Comparison of ENCODE assay signal across 9 mouse cellular contexts in the genomic region with DNA sequence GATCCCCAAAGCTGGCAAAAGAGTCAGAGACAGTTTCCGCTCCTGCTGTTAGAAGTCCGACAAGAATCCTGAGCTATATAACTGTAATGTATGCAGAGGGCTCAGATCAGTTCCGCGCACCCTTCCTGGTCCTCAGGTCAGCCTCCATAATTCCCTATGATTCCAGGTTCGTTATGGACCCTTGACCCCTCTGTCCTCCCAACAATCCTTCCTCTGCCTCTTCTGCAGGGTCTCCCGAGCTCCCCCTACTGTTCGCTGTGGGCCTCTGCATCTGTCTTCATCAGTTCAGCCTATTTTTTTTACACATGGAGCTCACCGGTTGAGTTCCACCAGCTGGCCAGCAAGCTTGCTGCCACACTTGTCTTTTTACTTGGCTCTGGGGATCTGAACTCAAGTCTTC.
DNase-seq lines count a peak whose midpoint lies in the region; ATAC-seq and TF ChIP-seq lines count a peak whose summit lies in the region.
"Had no signal": no experiment of that assay in that cellular context is flagged by ENCODE, and none has a peak within 500 bp of the region (broad histone marks: within the 10 kb centered on the region; RNA-seq: fewer than 3 reads in every experiment).

No protein-coding gene starts in this region.

- H3K9me3 ChIP-seq in intestine, postnatal 0 days (ENCODE audit: control insufficient read depth): no peaks in the 10 kb centered on the region
- no peaks in the 10 kb centered on the region for H3K9me3 ChIP-seq in intestine, embryonic 15.5 days
- H3K9me3 ChIP-seq in ES-E14 (ENCODE audit: control insufficient read depth, insufficient read depth, low read depth, low read length): no peaks in the 10 kb centered on the region
- H3K9me3 ChIP-seq in lung, postnatal 0 days (ENCODE audit: low read length): no peaks in the 10 kb centered on the region
- H3K9me3 ChIP-seq in kidney, embryonic 15.5 days (replicated peaks): no peaks in the 10 kb centered on the region

- TF ChIP-seq POLR2A in bone marrow, adult 2 months (IDR thresholded peaks at IDR 0.05; ENCODE audit: borderline replicate concordance, control insufficient read depth, low read depth, low read length): no peak

- TF ChIP-seq EP300 in lung, postnatal 0 days (IDR thresholded peaks at IDR 0.05): no peak

- no peaks in the 10 kb centered on the region for H3K36me3 ChIP-seq in intestine, postnatal 0 days (ENCODE audit: control insufficient read depth, insufficient read depth)
- H3K36me3 ChIP-seq in intestine, embryonic 15.5 days: no peaks in the 10 kb centered on the region
- H3K36me3 ChIP-seq in ES-E14 (ENCODE audit: control insufficient read depth, insufficient read depth, low read length, poor library complexity, severe bottlenecking): no peaks in the 10 kb centered on the region
- no peaks in the 10 kb centered on the region for H3K36me3 ChIP-seq in lung, postnatal 0 days (ENCODE audit: insufficient read depth, low read length)
- H3K36me3 ChIP-seq in kidney, embryonic 15.5 days: no peaks in the 10 kb centered on the region
- H3K36me3 ChIP-seq: limb, embryonic 15.5 days had no signal

- peak; percentile 56 for DNase-seq in ES-E14 (ENCODE audit: low read depth, low spot score)
- DNase-seq in lung, postnatal 0 days (ENCODE audit: low spot score): peak; percentile 33
- DNase-seq in urinary bladder, postnatal 25 days (ENCODE audit: low spot score): no peak
- DNase-seq in layer of hippocampus, adult 11-12 months (ENCODE audit: low spot score): no peak

- H3K4me3 ChIP-seq in intestine, postnatal 0 days (ENCODE audit: low read depth, low read length): no peak overlapping the region
- H3K4me3 ChIP-seq in intestine, embryonic 15.5 days (replicated peaks): no peak overlapping the region
- H3K4me3 ChIP-seq in ES-E14 (ENCODE audit: insufficient read depth in 1 of 2, low read depth in 1 of 2, low read length in 2 of 2, poor library complexity in 1 of 2, severe bottlenecking in 1 of 2): no peak overlapping the region
- H3K4me3 ChIP-seq in bone marrow, adult 2 months (replicated peaks; ENCODE audit: control insufficient read depth, low read depth, low read length): no peak overlapping the region
- H3K4me3 ChIP-seq in lung, postnatal 0 days (ENCODE audit: low read depth, low read length): no peak overlapping the region
- H3K4me3 ChIP-seq in kidney, embryonic 15.5 days (replicated peaks): no peak overlapping the region
- H3K4me3 ChIP-seq: limb, embryonic 15.5 days had no signal

- H3K27ac ChIP-seq in intestine, postnatal 0 days (ENCODE audit: low read depth, low read length): no peak overlapping the region
- H3K27ac ChIP-seq in intestine, embryonic 15.5 days: no peak overlapping the region
- no peak overlapping the region for H3K27ac ChIP-seq in ES-E14 (ENCODE audit: insufficient read depth, low read depth, low read length, poor library complexity, severe bottlenecking)
- H3K27ac ChIP-seq in bone marrow, adult 2 months (ENCODE audit: control insufficient read depth, insufficient read depth, low read depth, low read length, poor library complexity): no peak overlapping the region
- H3K27ac ChIP-seq in lung, postnatal 0 days (ENCODE audit: low read length): no peak overlapping the region
- no peak overlapping the region for H3K27ac ChIP-seq in kidney, embryonic 15.5 days
- H3K27ac ChIP-seq: limb, embryonic 15.5 days had no signal

- H3K4me1 ChIP-seq in intestine, postnatal 0 days (replicated peaks; ENCODE audit: control insufficient read depth, insufficient read depth, low read length): peaks cover 10% of the 10 kb centered on the region; the same call in 1 of the 2 replicates
- H3K4me1 ChIP-seq in intestine, embryonic 15.5 days (replicated peaks): peaks cover 8% of the 10 kb centered on the region; the same call in 1 of the 2 replicates
- peaks cover 0 to 3% of the 10 kb centered on the region in 2 experiments; a peak in 1 of 4 replicates for H3K4me1 ChIP-seq in ES-E14 (ENCODE audit: control insufficient read depth in 2 of 2, insufficient read depth in 2 of 2, low read length in 2 of 2, poor library complexity in 1 of 2)
- no peaks in the 10 kb centered on the region for H3K4me1 ChIP-seq in bone marrow, adult 2 months (ENCODE audit: control insufficient read depth, insufficient read depth, low read length)
- H3K4me1 ChIP-seq in lung, postnatal 0 days (ENCODE audit: insufficient read depth, low read depth, low read length): no peaks in the 10 kb centered on the region
- H3K4me1 ChIP-seq in kidney, embryonic 15.5 days: 0 out of 2 replicates have a peak, but pooled peaks cover 5% of the 10 kb centered on the region
- H3K4me1 ChIP-seq: limb, embryonic 15.5 days had no signal

- in situ Hi-C loops in ES-E14 (cut with MboI; ENCODE audit: low sequenced_read_pairs in 2 of 2, unreplicated experiment in 2 of 2): no loop called here

- H3K27me3 ChIP-seq in intestine, postnatal 0 days (replicated peaks; ENCODE audit: control insufficient read depth, insufficient read depth, low read length): no peaks in the 10 kb centered on the region
- no peaks in the 10 kb centered on the region for H3K27me3 ChIP-seq in intestine, embryonic 15.5 days (replicated peaks)
- H3K27me3 ChIP-seq in lung, postnatal 0 days (replicated peaks; ENCODE audit: insufficient read depth, low read length): no peaks in the 10 kb centered on the region
- no peaks in the 10 kb centered on the region for H3K27me3 ChIP-seq in kidney, embryonic 15.5 days
- H3K27me3 ChIP-seq: limb, embryonic 15.5 days had no signal

- no peak overlapping the region for H3K9ac ChIP-seq in intestine, postnatal 0 days (ENCODE audit: low read depth, low read length)
- no peak overlapping the region for H3K9ac ChIP-seq in intestine, embryonic 15.5 days
- no peak overlapping the region for H3K9ac ChIP-seq in ES-E14 (ENCODE audit: insufficient read depth, low read depth, low read length, poor library complexity, severe bottlenecking)
- H3K9ac ChIP-seq in lung, postnatal 0 days (replicated peaks; ENCODE audit: low read depth): no peak overlapping the region
- H3K9ac ChIP-seq in kidney, embryonic 15.5 days: no peak overlapping the region
- H3K9ac ChIP-seq: limb, embryonic 15.5 days had no signal

- H3K4me2 ChIP-seq in intestine, postnatal 0 days (replicated peaks; ENCODE audit: low read depth): no peak overlapping the region
- H3K4me2 ChIP-seq in intestine, embryonic 15.5 days (replicated peaks): no peak overlapping the region
- no peak overlapping the region for H3K4me2 ChIP-seq in lung, postnatal 0 days (replicated peaks; ENCODE audit: low read depth, low read length)
- no peak overlapping the region for H3K4me2 ChIP-seq in kidney, embryonic 15.5 days
- H3K4me2 ChIP-seq: limb, embryonic 15.5 days had no signal

- TF ChIP-seq CTCF in intestine, postnatal 0 days (IDR thresholded peaks at IDR 0.05; ENCODE audit: low read depth): peak; percentile 80
- TF ChIP-seq CTCF in bone marrow, adult 2 months (IDR thresholded peaks at IDR 0.05; ENCODE audit: control insufficient read depth, insufficient read depth, low read length): 0 out of 2 replicates have a peak, but pooled peaks have one; percentile 33
- peak; percentile 73 for TF ChIP-seq CTCF in lung, postnatal 0 days (IDR thresholded peaks at IDR 0.05)

- no peak for ATAC-seq in intestine, postnatal 0 days
- no peak for ATAC-seq in intestine, embryonic 15.5 days
- ATAC-seq in lung, postnatal 0 days: no peak
- ATAC-seq in kidney, embryonic 15.5 days (replicated peaks; ENCODE audit: low FRiP score): no peak

- 54% methylated on average over 8 of the region's 8 CpGs for WGBS in intestine, postnatal 0 days
- 61% methylated on average over 8 of the region's 8 CpGs for WGBS in intestine, embryonic 15.5 days
- 48% methylated on average over 8 of the region's 8 CpGs for WGBS in bone marrow, adult 2 months
- 56% methylated on average over 8 of the region's 8 CpGs for WGBS in lung, postnatal 0 days
- 52% methylated on average over 8 of the region's 8 CpGs for WGBS in kidney, embryonic 15.5 days

TF ChIP-seq in ES-E14, 5 proteins besides CTCF, POLR2A, EP300 and RAD21:
- TF ChIP-seq HCFC1 (IDR thresholded peaks at IDR 0.05; ENCODE audit: borderline replicate concordance, insufficient read depth, low read length) (no peak), CHD2 (IDR thresholded peaks at IDR 0.05; ENCODE audit: low read depth, low read length) (no peak), ZNF384 (IDR thresholded peaks at IDR 0.05; ENCODE audit: low read depth, low read length) (peak; percentile 84)

Comparison
In these comparisons a context has a peak if more than half of its experiments do, and no peak if none do; other contexts are left out.
1. DNase-seq: peak in ES-E14 (single experiment) and lung, postnatal 0 days (single experiment); none in urinary bladder, postnatal 25 days (single experiment) and layer of hippocampus, adult 11-12 months (single experiment).
2. Peak in every context shown above with its lines, with median percentiles within 50 percentile points of each other: CTCF ChIP-seq.